Mouse (Mus musculus) intestine, postnatal 0 days (tissue): ENCODE data around the gene Rilpl1. TPM values are rescaled to one million over a fixed set of nuclear protein-coding genes. Genes with fewer than 3 reads are reported as not detected.
A peak's percentile ranks its signal among the peaks of the same experiment; 100 is the strongest.
"Not testable (repeated sequence)": the region's sequence is repeated elsewhere in the genome, so short reads cannot be mapped to it uniquely, and the experiment has no call there.

Experiments
- ATAC-seq: fragments of 200-750 bp; cut with Nextera tagmentation; 2 replicates; pipeline ENCODE4 v1.8.0; 2017; ENCODE audit warnings: mild to moderate bottlenecking, moderate TSS enrichment, moderate library complexity
- H3K27ac ChIP-seq: fragments of 300-500 bp; sonication (generic); 2 replicates; pipeline ENCODE4 v1.5.1; 2014; ENCODE audit warnings: mild to moderate bottlenecking, low read depth, low read length, moderate library complexity
- H3K27me3 ChIP-seq: fragments of 300-500 bp; sonication (generic); replicated peaks from 2 replicates; pipeline ENCODE4 v1.6.1; 2014; ENCODE audit warnings: low read length, mixed read lengths; ENCODE audit not compliant: control insufficient read depth, insufficient read depth
- H3K36me3 ChIP-seq: fragments of 300-500 bp; sonication (generic); 2 replicates; pipeline ENCODE4 v1.6.1; 2014; ENCODE audit warnings: mild to moderate bottlenecking, moderate library complexity; ENCODE audit not compliant: control insufficient read depth, insufficient read depth
- H3K4me1 ChIP-seq: fragments of 300-500 bp; sonication (generic); replicated peaks from 2 replicates; pipeline ENCODE4 v1.6.1; 2014; ENCODE audit warnings: antibody characterized with exemption, low read length, mixed read lengths; ENCODE audit not compliant: control insufficient read depth, insufficient read depth
- H3K4me2 ChIP-seq: fragments of 300-500 bp; sonication (generic); replicated peaks from 2 replicates; pipeline ENCODE4 v1.6.1; 2014; ENCODE audit warnings: low read depth, mild to moderate bottlenecking, moderate library complexity
- H3K4me3 ChIP-seq: fragments of 300-500 bp; sonication (generic); 2 replicates; pipeline ENCODE4 v1.5.1; 2014; ENCODE audit warnings: low read depth, low read length
- H3K9ac ChIP-seq: fragments of 300-500 bp; sonication (generic); 2 replicates; pipeline ENCODE4 v1.6.1; 2014; ENCODE audit warnings: mild to moderate bottlenecking, low read depth, low read length
- H3K9me3 ChIP-seq: fragments of 300-500 bp; sonication (generic); 2 replicates; pipeline ENCODE4 v1.6.1; 2016; ENCODE audit warnings: mixed run types; ENCODE audit not compliant: control insufficient read depth
- CTCF ChIP-seq: sonication (generic); IDR thresholded peaks from 2 replicates; pipeline ENCODE4 v1.5.1; 2016; ENCODE audit warnings: low read depth, mild to moderate bottlenecking, control low read depth, antibody characterized with exemption, moderate library complexity
- WGBS: fragments of 180-500 bp; shearing (Covaris S2); extraction: QIAGEN DNeasy Blood & Tissue Kit; methylation state at CpG from one replicate; pipeline ENCODE4 v1.1.7; 2014; 5-methylcytosine and 5-hydroxymethylcytosine counted together
- polyA plus RNA-seq: library from polyadenylated mRNA; unstranded; fragments of >200 nt; fragmentation: Nextera tagmentation; extraction: Ambion mirVana; gene quantifications from 2 replicates; pipeline ENCODE4 v1.2.1, GENCODE M21; 2015

Gene Rilpl1
- polyA plus RNA-seq, 1 experiment from 2014 or later, result 6.6 TPM

DNA sequence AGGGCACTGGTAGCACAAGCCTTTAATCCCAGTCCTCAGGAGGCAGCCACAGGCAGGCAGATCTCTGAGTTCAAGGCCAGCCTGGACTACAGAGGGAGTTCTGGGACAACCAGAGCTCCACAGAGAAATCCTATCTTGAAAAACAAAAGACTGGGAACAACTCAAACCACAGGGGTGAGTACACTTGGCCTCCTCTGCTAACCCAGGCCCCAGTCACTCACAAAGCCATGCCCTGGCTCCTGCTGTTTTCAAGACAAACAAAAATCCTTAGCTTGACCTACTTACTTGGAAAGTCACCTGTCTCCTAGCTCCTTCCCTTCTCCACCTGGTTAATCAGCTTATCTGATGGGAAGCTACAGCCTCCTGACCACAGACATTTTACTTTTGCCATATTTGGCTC, 66.3 kb downstream of the Rilpl1 start:
- ATAC-seq, result no peak
- H3K9me3 ChIP-seq, result no peaks in the 10 kb centered on the region
- peaks cover 62% of the 10 kb centered on the region for H3K36me3 ChIP-seq
- TF ChIP-seq CTCF, result no peak
- no peaks in the 10 kb centered on the region for H3K4me1 ChIP-seq
- no peak overlapping the region for H3K4me3 ChIP-seq
- H3K27ac ChIP-seq, result no peak overlapping the region
- no peak overlapping the region for H3K9ac ChIP-seq
- H3K27me3 ChIP-seq, result no peaks in the 10 kb centered on the region
- H3K4me2 ChIP-seq, result no peak overlapping the region

GRCm38 (mm10) chr5:124463462-124463861, 67.7 kb downstream of the Rilpl1 start:
- Histone ChIP-seq H3K4me3 (no peak overlapping the region), H3K27ac (no peak overlapping the region), H3K27me3 (no peaks in the 10 kb centered on the region), H3K9me3 (no peaks in the 10 kb centered on the region), H3K9ac (no peak overlapping the region), H3K4me2 (no peak overlapping the region), H3K4me1 (no peaks in the 10 kb centered on the region), H3K36me3 (peaks cover 61% of the 10 kb centered on the region)
- 88% methylated on average over 5 of the region's 5 CpGs for WGBS
- no peak for TF ChIP-seq CTCF
- no peak for ATAC-seq

- H3K9ac ChIP-seq, result no peak overlapping the region
- no peak for ATAC-seq
- H3K4me1 ChIP-seq, result no peaks in the 10 kb centered on the region
- H3K4me2 ChIP-seq, result no peak overlapping the region
- no peaks in the 10 kb centered on the region for H3K9me3 ChIP-seq
- 87% methylated on average over 8 of the region's 8 CpGs for WGBS
- no peak overlapping the region for H3K4me3 ChIP-seq
- peaks cover 62% of the 10 kb centered on the region for H3K36me3 ChIP-seq
- no peak for TF ChIP-seq CTCF
- no peaks in the 10 kb centered on the region for H3K27me3 ChIP-seq
- H3K27ac ChIP-seq, result no peak overlapping the region
Observed at GRCm38 (mm10) chr5:124462297-124463025, 68.7 kb downstream of the Rilpl1 start.

- not testable (repeated sequence) for H3K4me3 ChIP-seq, ATAC-seq, H3K27me3 ChIP-seq, H3K9ac ChIP-seq, H3K27ac ChIP-seq, H3K4me1 ChIP-seq, H3K4me2 ChIP-seq, H3K9me3 ChIP-seq
- 91% methylated on average over 14 of the region's 14 CpGs for WGBS
- peaks cover 66% of the 10 kb centered on the region for H3K36me3 ChIP-seq
Observed at GRCm38 (mm10) chr5:124460922-124461321, 70.3 kb downstream of the Rilpl1 start.

DNA sequence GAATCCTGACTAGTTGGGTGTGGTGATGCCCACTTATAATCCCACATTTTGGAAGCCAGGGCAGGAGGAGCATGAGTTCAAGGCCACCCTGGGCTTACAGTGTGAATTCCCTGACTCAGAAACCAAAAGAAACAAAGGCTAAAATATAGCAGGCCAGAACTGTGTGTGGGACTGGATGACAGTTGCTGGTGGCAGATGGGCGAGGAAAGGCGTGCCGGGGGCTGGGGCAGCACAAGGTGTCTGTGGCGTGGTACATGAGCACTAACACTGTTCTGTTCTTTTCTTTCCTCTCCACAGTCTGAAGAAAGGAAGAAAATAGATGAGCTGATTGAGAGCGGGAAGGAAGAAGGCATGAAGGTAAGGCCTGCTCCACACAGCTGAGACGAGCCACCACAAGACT, 74.4 kb downstream of the Rilpl1 start:
- no peaks in the 10 kb centered on the region for H3K9me3 ChIP-seq
- no peak overlapping the region for H3K4me2 ChIP-seq
- no peaks in the 10 kb centered on the region for H3K4me1 ChIP-seq
- H3K4me3 ChIP-seq, result no peak overlapping the region
- 92% methylated on average over 6 of the region's 6 CpGs for WGBS
- peaks cover 86% of the 10 kb centered on the region for H3K36me3 ChIP-seq
- H3K9ac ChIP-seq, result no peak overlapping the region
- no peak overlapping the region; the same call in 1 of the 2 replicates for H3K27ac ChIP-seq
- no peaks in the 10 kb centered on the region for H3K27me3 ChIP-seq
- TF ChIP-seq CTCF, result no peak
- ATAC-seq, result no peak

GRCm38 (mm10) chr5:124454082-124454419, 77.1 kb downstream of the Rilpl1 start:
- no peak for ATAC-seq

More at GRCm38 (mm10) chr5:124454082-124454419, 77.1 kb downstream of the Rilpl1 start:
- Histone ChIP-seq H3K9ac (no peak overlapping the region), H3K36me3 (peaks cover 88% of the 10 kb centered on the region), H3K27me3 (no peaks in the 10 kb centered on the region), H3K9me3 (no peaks in the 10 kb centered on the region), H3K27ac (peak overlapping the region; percentile 15; the same call in 1 of the 2 replicates), H3K4me3 (no peak overlapping the region), H3K4me1 (no peaks in the 10 kb centered on the region), H3K4me2 (peak overlapping the region; percentile 53)
- WGBS, result 48% methylated on average over 1 of the region's 1 CpGs
- no peak for TF ChIP-seq CTCF
